Mouse (Mus musculus): Measurements from ENCODE around the gene Hexb.

GRCm38 (mm10) chr13:97196925-97197218 lies 1.3 kb downstream of the Hexb start:
- TF ChIP-seq POLR2A (IDR thresholded peaks at IDR 0.05; ENCODE audit: insufficient read length, low read depth) (no peak), CEBPB (IDR thresholded peaks at IDR 0.05; ENCODE audit: insufficient read depth, poor library complexity, severe bottlenecking) (no peak)
